Mouse (Mus musculus) heart, adult 2 months (tissue): ENCODE results near the gene Slc11a1. TPM values are rescaled to one million over a fixed set of nuclear protein-coding genes. Genes with fewer than 3 reads are reported as not detected.
A peak's percentile ranks its signal among the peaks of the same experiment; 100 is the strongest.
"Not testable (repeated sequence)": the region's sequence is repeated elsewhere in the genome, so short reads cannot be mapped to it uniquely, and the experiment has no call there.

Experiments
- DNase-seq, 2 experiments: peaks; one replicate each; pipeline ENCODE4 v3.0.0; 2021
- H3K27ac ChIP-seq: fragments of 200-600 bp; 2 replicates; pipeline ENCODE4 v1.8.1; 2022
- H3K27me3 ChIP-seq: fragments of 200-500 bp; 2 replicates; pipeline ENCODE4 v1.6.1; 2012; ENCODE audit warnings: mild to moderate bottlenecking, low read length, inconsistent platforms, mixed read lengths; ENCODE audit not compliant: control insufficient read depth, insufficient read depth
- H3K36me3 ChIP-seq: fragments of 200-500 bp; 2 replicates; pipeline ENCODE4 v1.6.1; 2012; ENCODE audit warnings: low read length, inconsistent platforms; ENCODE audit not compliant: control insufficient read depth, insufficient read depth
- H3K4me1 ChIP-seq: fragments of 200-500 bp; 2 replicates; pipeline ENCODE4 v1.6.1; 2011; ENCODE audit warnings: low read length; ENCODE audit not compliant: control insufficient read depth, insufficient read depth
- H3K4me3 ChIP-seq: fragments of 200-600 bp; 2 replicates; pipeline ENCODE4 v1.8.1; 2022
- H3K79me2 ChIP-seq: fragments of 200-500 bp; replicated peaks from 2 replicates; pipeline ENCODE4 v1.6.1; 2012; ENCODE audit warnings: mild to moderate bottlenecking, inconsistent platforms, low read length, moderate library complexity, mixed read lengths; ENCODE audit not compliant: control insufficient read depth, insufficient read depth
- H3K9ac ChIP-seq: fragments of 200-500 bp; 2 replicates; pipeline ENCODE4 v1.6.1; 2012; ENCODE audit warnings: low read depth, mild to moderate bottlenecking, control low read depth, inconsistent platforms, low read length, mixed read lengths
- CTCF ChIP-seq: fragments of 200-600 bp; IDR thresholded peaks from 2 replicates; pipeline ENCODE4 v1.8.1; 2022; ENCODE audit warnings: antibody characterized with exemption, mild to moderate bottlenecking, moderate library complexity
- EP300 ChIP-seq: fragments of 200-500 bp; IDR thresholded peaks from 2 replicates; pipeline ENCODE4 v1.6.1; 2011; ENCODE audit warnings: low read depth, low read length, control low read depth; ENCODE audit not compliant: insufficient read depth
- POLR2A ChIP-seq: fragments of 200-500 bp; IDR thresholded peaks from 2 replicates; pipeline ENCODE4 v1.6.1; 2011; ENCODE audit warnings: mild to moderate bottlenecking, low read depth, low read length, control low read depth; ENCODE audit not compliant: insufficient read depth
- WGBS: fragments of 180-500 bp; shearing (Covaris S2); methylation state at CpG from one replicate; pipeline ENCODE4 v1.1.7; 2018; 5-methylcytosine and 5-hydroxymethylcytosine counted together
- intact Hi-C: fragments of 180-260 bp; cut with DNase I; formaldehyde crosslinking; loops from one replicate; pipeline ENCODE4 v1.15.1; 2025
- long read RNA-seq: library from polyadenylated mRNA; stranded (forward); transcript quantifications from one replicate; pipeline ENCODE4 v2.0.0, GENCODE M21; 2021
- polyA plus RNA-seq: library from polyadenylated mRNA; depleted of rRNA; stranded (reverse); fragments of >200 nt; gene quantifications from 2 replicates; pipeline ENCODE4 v1.2.3, GENCODE M21; 2012; rRNA removed
- total RNA-seq, 2 experiments: library from RNA; stranded (reverse); gene quantifications; 2 replicates each; pipeline ENCODE4 v1.2.3; 2021

The Slc11a1 gene
- total RNA-seq, result 1 to 10 TPM; 5.2 to 5.8 TPM
- polyA plus RNA-seq, result 12.3 and 13.0 TPM in 2 replicates
- long read RNA-seq, partial matches to known transcripts, result 1 of 3 reads
- long read RNA-seq, other reads (novel, unspliced or antisense), result 2 of 3 reads

DNA sequence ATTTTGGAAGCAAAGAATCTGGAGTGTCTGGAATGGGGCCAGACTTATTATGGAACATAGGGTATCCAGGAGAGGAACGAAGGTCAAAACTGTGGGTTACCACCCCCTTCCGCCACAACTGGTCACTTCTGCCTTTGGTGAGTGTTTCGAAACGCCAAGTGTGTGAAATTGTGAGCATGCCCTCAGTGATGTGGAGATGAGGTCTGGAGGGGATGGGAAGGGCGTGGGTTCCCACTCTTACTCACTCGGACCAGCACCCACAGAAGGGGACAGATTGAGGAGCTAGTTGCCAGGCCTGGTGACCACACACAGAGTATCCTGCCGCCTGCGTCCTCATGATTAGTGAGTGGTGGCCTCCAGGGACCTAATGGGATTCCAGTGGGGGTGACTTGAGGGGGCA, at the start of gene Slc11a1:
TSS of gene Slc11a1 (plus strand) at position 216 of the 400 bp plus-strand sequence.
- peak; percentile 38 to 58 for DNase-seq
- 79% methylated on average over 8 of the region's 8 CpGs for WGBS
- TF ChIP-seq CTCF (no peak), EP300 (0 out of 2 replicates have a peak, but pooled peaks have one; percentile 35), POLR2A (peak; percentile 22; the same call in 1 of the 2 replicates)
- Histone ChIP-seq H3K4me3 (no peak within 1 kb of the TSS), H3K36me3 (no peaks in the 10 kb centered on the region), H3K9ac (no peak within 1 kb of the TSS), H3K79me2 (no peaks in the 10 kb centered on the region), H3K27me3 (no peaks in the 10 kb centered on the region), H3K4me1 (no peaks in the 10 kb centered on the region), H3K27ac (peak within 1 kb of the TSS; percentile 28; the same call in 1 of the 2 replicates)
- intact Hi-C loops, result no loop called here

GRCm38 (mm10) chr1:74326916-74327315, 48.1 kb upstream of the Slc11a1 start:
- intact Hi-C loops, H3K79me2 ChIP-seq, H3K27ac ChIP-seq, H3K4me3 ChIP-seq, H3K27me3 ChIP-seq, H3K9ac ChIP-seq, DNase-seq, H3K36me3 ChIP-seq: not testable (repeated sequence)
- WGBS, result 94% methylated on average over 2 of the region's 2 CpGs
- H3K4me1 ChIP-seq, result peaks cover 13% of the 10 kb centered on the region
- peak; percentile 49 for TF ChIP-seq CTCF

- Histone ChIP-seq H3K9ac (no peak overlapping the region), H3K27me3 (no peaks in the 10 kb centered on the region), H3K36me3 (no peaks in the 10 kb centered on the region), H3K4me1 (peaks cover 16% of the 10 kb centered on the region), H3K4me3 (no peak overlapping the region), H3K79me2 (0 out of 2 replicates have a peak, but pooled peaks cover 1% of the 10 kb centered on the region), H3K27ac (peak overlapping the region; percentile 33; the same call in 1 of the 2 replicates)
- intact Hi-C loops, result loop anchor here (2.0 kb wide), 1 partner anchor 15 kb away; no protein-coding TSS in a partner anchor
- TF ChIP-seq CTCF (no peak), POLR2A (no peak), EP300 (no peak)
- no peak for DNase-seq
- 72% methylated on average over 7 of the region's 7 CpGs for WGBS
Observed at GRCm38 (mm10) chr1:74329899-74330431, 45.0 kb upstream of the Slc11a1 start.

DNA sequence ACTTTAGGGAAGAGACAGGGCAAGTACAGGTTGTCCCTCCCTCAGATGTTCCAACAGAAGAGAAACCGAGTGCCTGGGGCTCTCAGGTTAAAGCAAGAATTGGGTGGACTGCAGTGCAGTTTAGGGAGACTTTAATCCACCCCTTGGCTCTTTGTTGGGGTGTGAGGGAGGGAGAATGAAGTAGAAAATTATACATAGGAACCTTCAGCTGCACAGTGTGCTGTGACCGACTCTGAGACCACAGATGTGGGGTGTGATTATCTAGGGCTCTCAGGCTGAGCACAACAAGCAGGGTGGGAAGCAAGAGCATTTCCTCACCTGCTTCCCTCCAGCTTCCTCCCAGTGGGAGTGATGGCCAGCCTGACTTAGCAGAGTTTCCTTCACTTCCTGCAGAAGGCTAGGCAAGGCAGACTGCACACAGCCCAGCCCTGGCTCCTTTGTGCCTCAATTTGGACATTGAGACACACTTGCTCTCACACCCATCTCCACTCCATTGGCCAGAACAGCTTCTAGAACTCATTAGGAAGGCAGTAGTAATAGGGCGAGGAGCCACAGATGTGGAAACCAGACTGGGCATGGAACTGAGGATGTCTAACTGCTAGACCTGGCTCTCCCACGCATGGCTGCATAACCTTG, 43.8 kb upstream of the Slc11a1 start:
- 0 out of 2 replicates have a peak overlapping the region, but pooled peaks have one; percentile 9 for H3K9ac ChIP-seq
- H3K4me3 ChIP-seq, result no peak overlapping the region
- intact Hi-C loops, result loop anchor here (2.0 kb wide), 1 partner anchor 16 kb away; no protein-coding TSS in a partner anchor
- no peaks in the 10 kb centered on the region for H3K27me3 ChIP-seq
- peak; percentile 59; the same call in 1 of the 2 replicates for TF ChIP-seq POLR2A
- TF ChIP-seq CTCF, result no peak
- peak; percentile 95 for TF ChIP-seq EP300
- peaks cover 25% of the 10 kb centered on the region for H3K4me1 ChIP-seq
- H3K27ac ChIP-seq, result peak overlapping the region; percentile 91
- H3K79me2 ChIP-seq, result 0 out of 2 replicates have a peak, but pooled peaks cover 1% of the 10 kb centered on the region
- DNase-seq, result peak; percentile 55 to 64
- WGBS, result 26% methylated on average over 4 of the region's 4 CpGs
- peaks cover 7% of the 10 kb centered on the region for H3K36me3 ChIP-seq

- intact Hi-C loops, result loop anchor here (2.0 kb wide), 1 partner anchor 56 kb away; no protein-coding TSS in a partner anchor
- 1% methylated on average over 36 of the region's 36 CpGs for WGBS
- DNase-seq, result peak; percentile 95 to 97
- Histone ChIP-seq H3K9ac (peak overlapping the region; percentile 52), H3K4me3 (peak overlapping the region; percentile 48), H3K27ac (peak overlapping the region; percentile 91), H3K36me3 (peaks cover 8% of the 10 kb centered on the region), H3K4me1 (peaks cover 31% of the 10 kb centered on the region), H3K27me3 (no peaks in the 10 kb centered on the region), H3K79me2 (0 out of 2 replicates have a peak, but pooled peaks cover 1% of the 10 kb centered on the region)
- peak; percentile 53; the same call in 1 of the 2 replicates for TF ChIP-seq EP300
- TF ChIP-seq CTCF, result peak; percentile 68
- TF ChIP-seq POLR2A, result peak; percentile 66
Observed at GRCm38 (mm10) chr1:74332241-74332763, 42.7 kb upstream of the Slc11a1 start.
